Mouse (Mus musculus) lung, embryonic 16.5 days (tissue): ENCODE results near the gene Slc39a8. TPM values are rescaled to one million over a fixed set of nuclear protein-coding genes. Genes with fewer than 3 reads are reported as not detected.

Source experiments
- ATAC-seq: fragments of 200-750 bp; cut with Nextera tagmentation; 2 replicates; pipeline ENCODE4 v1.8.0; 2017; ENCODE audit warnings: low read depth, mild to moderate bottlenecking, moderate library complexity
- H3K27ac ChIP-seq: fragments of 300-500 bp; sonication (generic); 2 replicates; pipeline ENCODE4 v1.5.1; 2014; ENCODE audit warnings: mild to moderate bottlenecking, control low read depth, low read length
- H3K27me3 ChIP-seq: fragments of 300-500 bp; sonication (generic); 2 replicates; pipeline ENCODE4 v1.6.1; 2014; ENCODE audit warnings: low read depth, low read length, mixed read lengths; ENCODE audit not compliant: control insufficient read depth, insufficient read depth
- H3K36me3 ChIP-seq: fragments of 300-500 bp; sonication (generic); 2 replicates; pipeline ENCODE4 v1.6.1; 2014; ENCODE audit warnings: low read length; ENCODE audit not compliant: control insufficient read depth, insufficient read depth
- H3K4me1 ChIP-seq: fragments of 300-500 bp; sonication (generic); replicated peaks from 2 replicates; pipeline ENCODE4 v1.6.1; 2014; ENCODE audit warnings: low read length, mixed read lengths; ENCODE audit not compliant: control insufficient read depth, insufficient read depth
- H3K4me2 ChIP-seq: fragments of 300-500 bp; sonication (generic); 2 replicates; pipeline ENCODE4 v1.6.1; 2014; ENCODE audit warnings: low read depth, low read length, control low read depth
- H3K4me3 ChIP-seq: fragments of 300-500 bp; sonication (generic); 2 replicates; pipeline ENCODE4 v1.5.1; 2014; ENCODE audit warnings: mild to moderate bottlenecking, low read length, control low read depth
- H3K9ac ChIP-seq: fragments of 300-500 bp; sonication (generic); 2 replicates; pipeline ENCODE4 v1.6.1; 2014; ENCODE audit warnings: low read length, control low read depth
- H3K9me3 ChIP-seq: fragments of 300-500 bp; sonication (generic); 2 replicates; pipeline ENCODE4 v1.6.1; 2016; ENCODE audit warnings: low read length; ENCODE audit not compliant: control insufficient read depth
- WGBS: fragments of 180-500 bp; shearing (Covaris S2); extraction: QIAGEN DNeasy Blood & Tissue Kit; methylation state at CpG from one replicate; pipeline ENCODE4 v1.1.7; 2014; 5-methylcytosine and 5-hydroxymethylcytosine counted together
- polyA plus RNA-seq: library from polyadenylated mRNA; unstranded; fragments of >200 nt; fragmentation: Nextera tagmentation; extraction: Ambion mirVana; gene quantifications from 2 replicates; pipeline ENCODE4 v1.2.1, GENCODE M21; 2015

The Slc39a8 gene
- polyA plus RNA-seq, 1 experiment from 2014 or later: 20.2 TPM

- Histone ChIP-seq H3K4me1 (peaks cover 9% of the 10 kb centered on the region; the same call in 1 of the 2 replicates), H3K9ac (no peak overlapping the region)
Observed at GRCm38 (mm10) chr3:135857134-135857533, 32.1 kb downstream of the Slc39a8 start.

GRCm38 (mm10) chr3:135859431-135859830 lies 34.4 kb downstream of the Slc39a8 start:
- no peak overlapping the region for H3K27ac ChIP-seq
- WGBS: 90% methylated on average over 5 of the region's 5 CpGs
- no peak overlapping the region for H3K4me2 ChIP-seq
- H3K9me3 ChIP-seq: no peaks in the 10 kb centered on the region
- no peaks in the 10 kb centered on the region for H3K27me3 ChIP-seq
- ATAC-seq: no peak
- H3K9ac ChIP-seq: no peak overlapping the region
- no peak overlapping the region for H3K4me3 ChIP-seq
- peaks cover 8% of the 10 kb centered on the region; the same call in 1 of the 2 replicates for H3K4me1 ChIP-seq
- no peaks in the 10 kb centered on the region for H3K36me3 ChIP-seq

More at GRCm38 (mm10) chr3:135857134-135857533, 32.1 kb downstream of the Slc39a8 start:
- Histone ChIP-seq H3K9me3 (no peaks in the 10 kb centered on the region), H3K36me3 (no peaks in the 10 kb centered on the region), H3K4me2 (no peak overlapping the region), H3K4me3 (no peak overlapping the region), H3K27ac (no peak overlapping the region), H3K27me3 (no peaks in the 10 kb centered on the region)
- 44% methylated on average over 5 of the region's 5 CpGs for WGBS
- ATAC-seq: no peak

GRCm38 (mm10) chr3:135862804-135863203 lies 37.7 kb downstream of the Slc39a8 start:
- 41% methylated on average over 9 of the region's 9 CpGs for WGBS
- Histone ChIP-seq H3K4me2 (no peak overlapping the region), H3K4me3 (no peak overlapping the region), H3K9ac (no peak overlapping the region), H3K9me3 (no peaks in the 10 kb centered on the region), H3K36me3 (no peaks in the 10 kb centered on the region), H3K27me3 (no peaks in the 10 kb centered on the region), H3K27ac (no peak overlapping the region), H3K4me1 (no peaks in the 10 kb centered on the region)
- peak; percentile 56 for ATAC-seq

- H3K4me2 ChIP-seq: no peak overlapping the region
- no peak overlapping the region for H3K27ac ChIP-seq
- no peaks in the 10 kb centered on the region for H3K27me3 ChIP-seq
- no peak for ATAC-seq
- H3K4me3 ChIP-seq: no peak overlapping the region
- 66% methylated on average over 4 of the region's 4 CpGs for WGBS
- no peaks in the 10 kb centered on the region for H3K36me3 ChIP-seq
- H3K4me1 ChIP-seq: no peaks in the 10 kb centered on the region
- no peak overlapping the region for H3K9ac ChIP-seq
- no peaks in the 10 kb centered on the region for H3K9me3 ChIP-seq
Observed at GRCm38 (mm10) chr3:135869041-135869440, 44.0 kb downstream of the Slc39a8 start.

GRCm38 (mm10) chr3:135872325-135872724 lies 47.2 kb downstream of the Slc39a8 start:
- H3K9me3 ChIP-seq: no peaks in the 10 kb centered on the region
- H3K9ac ChIP-seq: no peak overlapping the region
- no peaks in the 10 kb centered on the region for H3K36me3 ChIP-seq
- no peak for ATAC-seq
- H3K27ac ChIP-seq: no peak overlapping the region
- 83% methylated on average over 5 of the region's 5 CpGs for WGBS
- H3K4me1 ChIP-seq: no peaks in the 10 kb centered on the region
- no peaks in the 10 kb centered on the region for H3K27me3 ChIP-seq
- H3K4me3 ChIP-seq: no peak overlapping the region
- no peak overlapping the region for H3K4me2 ChIP-seq

- Histone ChIP-seq H3K27ac (no peak overlapping the region), H3K36me3 (no peaks in the 10 kb centered on the region), H3K4me2 (no peak overlapping the region), H3K4me1 (no peaks in the 10 kb centered on the region), H3K27me3 (no peaks in the 10 kb centered on the region), H3K9ac (no peak overlapping the region), H3K4me3 (no peak overlapping the region), H3K9me3 (no peaks in the 10 kb centered on the region)
- WGBS: 68% methylated on average over 3 of the region's 3 CpGs
- ATAC-seq: no peak
Observed at GRCm38 (mm10) chr3:135873596-135873995, 48.5 kb downstream of the Slc39a8 start.

- Histone ChIP-seq H3K4me1 (no peaks in the 10 kb centered on the region), H3K4me3 (no peak overlapping the region), H3K9ac (no peak overlapping the region), H3K27me3 (no peaks in the 10 kb centered on the region), H3K27ac (no peak overlapping the region), H3K9me3 (no peaks in the 10 kb centered on the region), H3K4me2 (no peak overlapping the region), H3K36me3 (no peaks in the 10 kb centered on the region)
- 90% methylated on average over 6 of the region's 6 CpGs for WGBS
- no peak for ATAC-seq
Observed at GRCm38 (mm10) chr3:135878048-135878447, 53.0 kb downstream of the Slc39a8 start.

- no peak overlapping the region for H3K9ac ChIP-seq
- ATAC-seq: peak; percentile 38; the same call in 1 of the 2 replicates
- no peaks in the 10 kb centered on the region for H3K9me3 ChIP-seq
- no peak overlapping the region for H3K27ac ChIP-seq
- peak overlapping the region; percentile 12; the same call in 1 of the 2 replicates for H3K4me2 ChIP-seq
- H3K4me3 ChIP-seq: no peak overlapping the region
- 55% methylated on average over 12 of the region's 12 CpGs for WGBS
- no peaks in the 10 kb centered on the region for H3K27me3 ChIP-seq
- no peaks in the 10 kb centered on the region for H3K4me1 ChIP-seq
- H3K36me3 ChIP-seq: no peaks in the 10 kb centered on the region
Observed at GRCm38 (mm10) chr3:135885927-135886658, 61.0 kb downstream of the Slc39a8 start.

- WGBS: 37% methylated on average over 12 of the region's 12 CpGs
- Histone ChIP-seq H3K4me2 (peak overlapping the region; percentile 12; the same call in 1 of the 2 replicates), H3K9me3 (no peaks in the 10 kb centered on the region), H3K27ac (no peak overlapping the region), H3K4me3 (no peak overlapping the region), H3K27me3 (no peaks in the 10 kb centered on the region), H3K4me1 (no peaks in the 10 kb centered on the region), H3K36me3 (no peaks in the 10 kb centered on the region), H3K9ac (no peak overlapping the region)
- peak; percentile 45; the same call in 1 of the 2 replicates for ATAC-seq
Observed at GRCm38 (mm10) chr3:135886659-135887027, 61.6 kb downstream of the Slc39a8 start.
